Mouse (Mus musculus): ENCODE data around the gene Plk5. TPM values are rescaled to one million over a fixed set of nuclear protein-coding genes. Genes with fewer than 3 reads are reported as not detected.
A peak's percentile ranks its signal among the peaks of the same experiment; 100 is the strongest.

Gene Plk5
- polyA plus RNA-seq, 1 experiment from 2014 or later: 1.2 TPM

DNA sequence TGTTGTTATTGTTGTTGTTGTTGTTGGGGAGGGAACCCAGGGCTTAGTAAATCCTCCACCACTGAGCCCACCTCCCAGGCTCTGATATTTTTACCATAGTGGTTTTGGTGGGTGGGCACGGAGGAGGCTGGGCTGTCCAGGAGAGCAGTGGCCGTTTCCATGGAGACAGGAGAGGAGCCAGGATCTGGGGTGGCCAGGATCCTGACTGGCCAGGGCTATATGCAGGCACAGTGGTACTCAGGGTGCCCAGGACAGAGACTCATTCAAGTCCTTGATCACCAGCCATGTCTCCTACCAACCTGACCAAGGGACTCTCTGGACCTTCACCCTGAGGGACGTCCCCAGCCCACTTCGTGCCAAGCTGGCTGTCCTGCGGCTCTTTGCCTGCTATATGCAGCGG, 7.5 kb downstream of the Plk5 start:
- H3K27ac ChIP-seq (ENCODE audit: low read depth, low read length): no peak overlapping the region
- DNase-seq (ENCODE audit: low spot score): no peak
- WGBS: 32% methylated on average over 6 of the region's 6 CpGs
- H3K4me2 ChIP-seq (ENCODE audit: low read length): no peak overlapping the region
- ATAC-seq: no peak
- peaks cover 4% of the 10 kb centered on the region; the same call in 1 of the 2 replicates for H3K27me3 ChIP-seq (replicated peaks; ENCODE audit: control insufficient read depth, insufficient read depth, low read length)
- H3K4me1 ChIP-seq (ENCODE audit: control insufficient read depth, insufficient read depth, low read length): peaks cover 2% of the 10 kb centered on the region; the same call in 1 of the 2 replicates
- no peaks in the 10 kb centered on the region for H3K36me3 ChIP-seq (ENCODE audit: control insufficient read depth, insufficient read depth, low read length)
- H3K9ac ChIP-seq (ENCODE audit: low read length): no peak overlapping the region
- no peaks in the 10 kb centered on the region for H3K9me3 ChIP-seq (replicated peaks; ENCODE audit: control insufficient read depth, low read length)
- no peak overlapping the region for H3K4me3 ChIP-seq (ENCODE audit: low read depth, low read length)

DNA sequence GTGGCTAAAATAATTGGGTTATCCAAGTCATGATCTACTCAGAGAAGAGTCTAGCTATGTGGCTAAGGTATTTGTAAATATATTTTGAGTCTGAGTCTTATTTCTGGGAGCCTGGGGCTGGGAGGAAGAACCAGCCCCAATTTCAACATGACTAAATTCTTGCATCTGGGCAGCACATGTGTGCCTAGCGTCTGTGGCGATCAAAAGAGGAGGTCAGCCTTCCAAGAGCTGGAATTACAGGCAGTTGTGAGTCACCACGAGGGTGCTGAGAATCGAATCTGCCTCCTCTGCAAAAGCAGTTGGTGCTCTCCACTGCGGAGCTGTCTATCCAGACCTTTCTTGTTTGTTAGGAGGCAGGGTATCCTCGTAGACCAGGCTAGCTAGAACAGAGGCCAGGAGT, 9.5 kb downstream of the Plk5 start:
- Histone ChIP-seq H3K4me2 (ENCODE audit: low read length) (no peak overlapping the region), H3K9me3 (replicated peaks; ENCODE audit: control insufficient read depth, low read length) (no peaks in the 10 kb centered on the region), H3K27me3 (replicated peaks; ENCODE audit: control insufficient read depth, insufficient read depth, low read length) (no peaks in the 10 kb centered on the region), H3K4me3 (ENCODE audit: low read depth, low read length) (no peak overlapping the region), H3K9ac (ENCODE audit: low read length) (no peak overlapping the region), H3K4me1 (ENCODE audit: control insufficient read depth, insufficient read depth, low read length) (peaks cover 2% of the 10 kb centered on the region; the same call in 1 of the 2 replicates), H3K27ac (ENCODE audit: low read depth, low read length) (no peak overlapping the region), H3K36me3 (ENCODE audit: control insufficient read depth, insufficient read depth, low read length) (no peaks in the 10 kb centered on the region)
- 69% methylated on average over 6 of the region's 6 CpGs for WGBS
- no peak for DNase-seq (ENCODE audit: low spot score)
- ATAC-seq: no peak

DNA sequence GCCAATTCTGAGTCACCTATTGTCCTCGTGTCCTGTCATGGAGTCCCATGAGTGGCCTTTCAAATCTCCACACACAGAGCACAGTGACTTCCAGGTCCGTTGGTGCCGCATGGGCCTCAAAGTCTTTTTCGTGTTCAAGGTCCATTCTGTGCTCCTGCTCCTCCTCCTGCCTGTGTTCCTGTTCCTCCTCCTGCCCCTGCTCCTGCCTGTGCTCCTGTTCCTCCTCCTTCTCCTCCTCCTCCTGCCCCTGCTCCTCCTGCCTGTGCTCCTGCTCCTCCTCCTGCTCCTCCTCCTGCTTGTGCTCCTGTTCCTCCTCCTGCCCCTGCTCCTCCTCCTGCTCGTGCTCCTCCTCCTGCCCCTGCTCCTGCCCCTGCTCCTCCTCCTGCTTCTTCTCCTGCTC, 11.7 kb downstream of the Plk5 start:
- Histone ChIP-seq H3K27me3 (replicated peaks; ENCODE audit: control insufficient read depth, insufficient read depth, low read length) (no peaks in the 10 kb centered on the region), H3K27ac (ENCODE audit: low read depth, low read length) (no peak overlapping the region), H3K4me3 (ENCODE audit: low read depth, low read length) (no peak overlapping the region), H3K36me3 (ENCODE audit: control insufficient read depth, insufficient read depth, low read length) (no peaks in the 10 kb centered on the region), H3K9me3 (replicated peaks; ENCODE audit: control insufficient read depth, low read length) (no peaks in the 10 kb centered on the region), H3K4me2 (ENCODE audit: low read length) (no peak overlapping the region), H3K4me1 (ENCODE audit: control insufficient read depth, insufficient read depth, low read length) (peaks cover 8% of the 10 kb centered on the region; the same call in 1 of the 2 replicates), H3K9ac (ENCODE audit: low read length) (no peak overlapping the region)
- DNase-seq (ENCODE audit: low spot score) (no peak), ATAC-seq (no peak)
- WGBS: 52% methylated on average over 5 of the region's 5 CpGs

DNA sequence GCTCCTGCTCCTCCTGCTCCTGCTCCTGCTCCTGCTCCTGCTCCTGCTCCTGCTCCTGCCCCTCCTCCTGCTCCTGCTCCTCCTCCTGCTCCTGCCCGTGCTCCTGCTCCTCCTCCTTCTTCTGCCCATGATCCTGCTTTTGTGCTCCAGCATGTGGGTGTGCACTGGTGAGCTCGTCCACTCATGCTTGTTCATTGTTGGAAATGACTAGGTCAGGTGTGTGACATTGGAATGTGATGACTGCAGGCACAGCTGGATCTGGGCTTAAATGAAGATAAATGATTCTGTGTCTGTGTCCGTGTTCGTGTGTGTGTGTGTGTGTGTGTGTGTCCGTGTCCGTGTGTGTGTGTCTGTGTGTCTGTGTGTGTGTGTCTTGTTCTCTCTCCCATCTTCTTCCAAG, 12.1 kb downstream of the Plk5 start:
- H3K9me3 ChIP-seq (replicated peaks; ENCODE audit: control insufficient read depth, low read length): no peaks in the 10 kb centered on the region
- no peaks in the 10 kb centered on the region for H3K36me3 ChIP-seq (ENCODE audit: control insufficient read depth, insufficient read depth, low read length)
- no peak overlapping the region for H3K27ac ChIP-seq (ENCODE audit: low read depth, low read length)
- no peaks in the 10 kb centered on the region for H3K27me3 ChIP-seq (replicated peaks; ENCODE audit: control insufficient read depth, insufficient read depth, low read length)
- no peak overlapping the region for H3K4me2 ChIP-seq (ENCODE audit: low read length)
- ATAC-seq (no peak), DNase-seq (ENCODE audit: low spot score) (no peak)
- 89% methylated on average over 6 of the region's 6 CpGs for WGBS
- no peak overlapping the region for H3K9ac ChIP-seq (ENCODE audit: low read length)
- H3K4me1 ChIP-seq (ENCODE audit: control insufficient read depth, insufficient read depth, low read length): peaks cover 8% of the 10 kb centered on the region; the same call in 1 of the 2 replicates
- no peak overlapping the region for H3K4me3 ChIP-seq (ENCODE audit: low read depth, low read length)

DNA sequence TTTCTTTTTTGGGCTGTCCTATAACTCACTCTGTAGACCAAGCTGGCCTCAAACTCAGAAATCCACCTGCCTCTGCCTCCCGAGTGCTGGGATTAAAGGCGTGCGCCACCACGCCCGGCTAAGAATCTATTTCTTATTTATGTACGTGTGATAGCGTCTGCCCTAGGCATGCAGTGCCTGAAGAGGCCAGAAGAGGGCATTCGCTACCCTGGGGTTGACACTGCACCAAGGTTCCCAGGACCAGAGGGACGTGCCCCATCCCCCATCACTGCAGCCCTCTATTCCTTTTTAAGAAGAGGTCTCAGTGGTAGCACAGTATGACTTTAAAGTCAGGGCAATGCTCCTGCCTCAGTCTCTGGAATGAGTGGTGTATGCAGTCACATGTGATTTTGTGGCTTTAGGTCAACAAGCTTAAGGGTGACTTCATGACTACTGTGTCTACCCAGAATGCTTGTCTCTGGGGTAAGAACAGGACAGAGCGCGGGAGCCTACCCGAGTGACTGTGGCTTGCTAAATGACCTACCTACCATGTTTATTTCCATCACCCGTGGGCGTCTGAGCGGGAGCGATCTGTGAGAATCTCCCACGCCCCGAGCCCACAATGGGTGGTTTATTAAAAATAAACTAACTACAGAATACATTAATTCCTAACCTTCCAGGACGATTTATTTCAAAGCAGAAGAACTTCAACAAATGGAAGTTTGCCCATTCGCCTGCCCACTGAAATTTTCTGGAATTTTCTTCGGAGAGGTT, 13.9 kb downstream of the Plk5 start:
- Histone ChIP-seq H3K9me3 (replicated peaks; ENCODE audit: control insufficient read depth, low read length) (no peaks in the 10 kb centered on the region), H3K9ac (ENCODE audit: low read length) (no peak overlapping the region), H3K27me3 (replicated peaks; ENCODE audit: control insufficient read depth, insufficient read depth, low read length) (no peaks in the 10 kb centered on the region), H3K27ac (ENCODE audit: low read depth, low read length) (no peak overlapping the region), H3K36me3 (ENCODE audit: control insufficient read depth, insufficient read depth, low read length) (no peaks in the 10 kb centered on the region), H3K4me3 (ENCODE audit: low read depth, low read length) (no peak overlapping the region), H3K4me2 (ENCODE audit: low read length) (no peak overlapping the region), H3K4me1 (ENCODE audit: control insufficient read depth, insufficient read depth, low read length) (0 out of 2 replicates have a peak, but pooled peaks cover 6% of the 10 kb centered on the region)
- ATAC-seq (no peak), DNase-seq (ENCODE audit: low spot score) (no peak)
- 86% methylated on average over 21 of the region's 21 CpGs for WGBS

DNA sequence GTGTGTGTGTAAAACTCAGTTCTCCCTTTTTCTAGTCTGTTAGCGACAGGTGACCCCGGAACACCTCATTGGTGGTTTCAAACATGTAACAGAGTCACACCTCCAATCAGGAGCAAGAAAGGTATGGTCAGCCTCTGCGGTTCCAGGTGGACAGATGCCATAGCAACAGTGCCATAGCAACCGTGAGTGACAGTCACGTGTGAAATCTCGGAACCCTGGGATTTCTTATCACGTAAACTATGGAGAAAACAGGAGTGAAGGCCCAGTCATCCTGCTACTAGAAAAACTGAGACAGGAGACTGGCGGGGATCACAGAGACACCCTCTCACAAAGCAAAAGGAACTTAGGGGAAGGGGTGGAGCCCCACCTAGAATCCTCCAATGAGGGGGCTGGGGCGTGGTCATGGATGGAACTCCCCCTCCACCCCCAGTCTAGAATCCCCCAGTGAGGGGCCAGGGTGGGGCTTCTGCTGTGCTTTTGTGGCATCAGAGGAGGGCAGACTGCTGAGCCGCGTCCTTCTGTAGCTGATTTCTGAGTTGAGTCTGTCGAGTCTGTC, 15.2 kb downstream of the Plk5 start:
- H3K9ac ChIP-seq (ENCODE audit: low read length): peak overlapping the region; percentile 1; the same call in 1 of the 2 replicates
- WGBS: 3% methylated on average over 12 of the region's 12 CpGs
- DNase-seq (ENCODE audit: low spot score) (peak; percentile 84), ATAC-seq (peak; percentile 82)
- no peak overlapping the region for H3K27ac ChIP-seq (ENCODE audit: low read depth, low read length)
- peak overlapping the region; percentile 24 for H3K4me2 ChIP-seq (ENCODE audit: low read length)
- 0 out of 2 replicates have a peak, but pooled peaks cover 6% of the 10 kb centered on the region for H3K4me1 ChIP-seq (ENCODE audit: control insufficient read depth, insufficient read depth, low read length)
- no peaks in the 10 kb centered on the region for H3K36me3 ChIP-seq (ENCODE audit: control insufficient read depth, insufficient read depth, low read length)
- no peaks in the 10 kb centered on the region for H3K27me3 ChIP-seq (replicated peaks; ENCODE audit: control insufficient read depth, insufficient read depth, low read length)
- no peaks in the 10 kb centered on the region for H3K9me3 ChIP-seq (replicated peaks; ENCODE audit: control insufficient read depth, low read length)
- no peak overlapping the region; the same call in 1 of the 2 replicates for H3K4me3 ChIP-seq (ENCODE audit: low read depth, low read length)

DNA sequence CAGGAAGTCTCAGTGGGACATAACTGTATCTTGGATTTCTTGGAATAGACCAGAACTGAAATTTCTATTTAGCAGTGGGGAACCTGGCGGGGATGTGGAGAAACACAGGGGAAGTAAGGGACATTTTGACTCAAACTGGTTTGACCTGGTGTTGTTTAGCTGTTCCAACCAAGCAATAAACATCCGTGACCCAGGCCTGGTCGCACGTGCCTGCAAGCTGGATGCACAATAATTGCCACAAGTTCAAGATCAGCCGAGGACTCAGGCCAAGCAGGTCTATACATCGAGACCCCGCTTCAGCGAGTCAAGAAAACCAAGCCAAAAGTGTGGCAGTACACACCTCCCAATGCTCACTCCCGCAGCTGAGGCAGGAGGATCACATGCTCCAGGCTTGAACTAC, 15.7 kb downstream of the Plk5 start:
- no peaks in the 10 kb centered on the region for H3K9me3 ChIP-seq (replicated peaks; ENCODE audit: control insufficient read depth, low read length)
- H3K4me1 ChIP-seq (ENCODE audit: control insufficient read depth, insufficient read depth, low read length): 0 out of 2 replicates have a peak, but pooled peaks cover 6% of the 10 kb centered on the region
- H3K9ac ChIP-seq (ENCODE audit: low read length): peak overlapping the region; percentile 1; the same call in 1 of the 2 replicates
- H3K4me2 ChIP-seq (ENCODE audit: low read length): peak overlapping the region; percentile 24
- no peak overlapping the region for H3K27ac ChIP-seq (ENCODE audit: low read depth, low read length)
- DNase-seq (ENCODE audit: low spot score): no peak
- H3K4me3 ChIP-seq (ENCODE audit: low read depth, low read length): no peak overlapping the region
- H3K27me3 ChIP-seq (replicated peaks; ENCODE audit: control insufficient read depth, insufficient read depth, low read length): no peaks in the 10 kb centered on the region
- no peaks in the 10 kb centered on the region for H3K36me3 ChIP-seq (ENCODE audit: control insufficient read depth, insufficient read depth, low read length)
- 48% methylated on average over 9 of the region's 9 CpGs for WGBS
- ATAC-seq: no peak

DNA sequence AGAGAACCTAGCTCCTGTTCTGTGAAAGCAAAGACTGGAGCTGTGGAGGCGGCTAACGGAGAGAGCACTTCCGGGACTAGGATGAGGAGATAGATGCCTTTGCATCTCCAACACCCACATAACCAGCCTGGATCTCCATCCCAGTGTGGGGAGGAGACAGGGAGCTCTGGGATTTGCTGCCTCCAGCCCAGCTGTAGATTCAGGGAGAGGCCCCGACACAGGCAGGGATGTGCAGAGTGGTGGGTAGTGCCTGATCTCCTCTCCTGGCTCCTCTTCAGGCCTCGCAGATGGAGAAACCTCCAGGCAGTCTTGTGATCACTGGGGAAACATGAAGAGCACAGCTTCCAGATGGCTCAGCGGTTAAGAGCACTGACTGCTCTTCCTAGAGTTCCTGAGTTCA, 16.4 kb downstream of the Plk5 start:
- no peak for DNase-seq (ENCODE audit: low spot score)
- H3K9ac ChIP-seq (ENCODE audit: low read length): no peak overlapping the region

DNA sequence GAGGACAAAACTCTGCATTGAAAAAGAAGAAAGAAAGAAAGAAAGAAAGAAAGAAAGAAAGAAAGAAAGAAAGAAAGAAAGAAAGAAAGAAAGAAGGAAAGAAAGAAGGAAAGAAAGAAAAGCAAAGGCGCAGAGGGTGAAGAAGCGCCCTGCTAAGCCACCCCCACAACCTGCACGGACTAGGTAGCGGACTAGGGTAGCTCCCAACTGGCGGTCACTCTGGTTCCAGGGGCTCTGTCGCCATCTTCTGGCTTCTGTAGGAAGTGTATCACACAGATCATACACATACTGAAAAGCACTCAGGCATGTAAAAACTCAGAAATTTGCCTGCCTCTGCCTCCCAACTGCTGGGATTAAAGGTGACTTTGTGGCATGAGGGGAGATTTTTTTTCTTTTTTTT, 17.8 kb downstream of the Plk5 start:
- DNase-seq (ENCODE audit: low spot score) (peak; percentile 67), ATAC-seq (no peak)
- H3K36me3 ChIP-seq (ENCODE audit: control insufficient read depth, insufficient read depth, low read length): peaks cover 3% of the 10 kb centered on the region
- no peaks in the 10 kb centered on the region for H3K9me3 ChIP-seq (replicated peaks; ENCODE audit: control insufficient read depth, low read length)
- H3K4me3 ChIP-seq (ENCODE audit: low read depth, low read length): no peak overlapping the region
- no peak overlapping the region for H3K27ac ChIP-seq (ENCODE audit: low read depth, low read length)
- H3K4me1 ChIP-seq (ENCODE audit: control insufficient read depth, insufficient read depth, low read length): 0 out of 2 replicates have a peak, but pooled peaks cover 6% of the 10 kb centered on the region
- no peak overlapping the region for H3K4me2 ChIP-seq (ENCODE audit: low read length)
- 23% methylated on average over 6 of the region's 6 CpGs for WGBS
- H3K27me3 ChIP-seq (replicated peaks; ENCODE audit: control insufficient read depth, insufficient read depth, low read length): no peaks in the 10 kb centered on the region
- no peak overlapping the region for H3K9ac ChIP-seq (ENCODE audit: low read length)

More for the DNA sequence above, 16.4 kb downstream of the Plk5 start:
- Histone ChIP-seq H3K27ac (ENCODE audit: low read depth, low read length) (no peak overlapping the region), H3K4me2 (ENCODE audit: low read length) (no peak overlapping the region), H3K27me3 (replicated peaks; ENCODE audit: control insufficient read depth, insufficient read depth, low read length) (no peaks in the 10 kb centered on the region), H3K4me1 (ENCODE audit: control insufficient read depth, insufficient read depth, low read length) (0 out of 2 replicates have a peak, but pooled peaks cover 6% of the 10 kb centered on the region), H3K9me3 (replicated peaks; ENCODE audit: control insufficient read depth, low read length) (no peaks in the 10 kb centered on the region), H3K36me3 (ENCODE audit: control insufficient read depth, insufficient read depth, low read length) (no peaks in the 10 kb centered on the region), H3K4me3 (ENCODE audit: low read depth, low read length) (no peak overlapping the region)
- 87% methylated on average over 6 of the region's 6 CpGs for WGBS
- ATAC-seq: no peak
